Mouse (Mus musculus) ZHBTc4 (cell line): ENCODE measurements at regions not wholly inside any gene's neighbourhood (a gene's known extent, or its start where the extent isn't known, plus 50 kb on each side); places are given as distances from the start of the nearest gene placed in this dataset.

Experiments
- DNase-seq: peaks from one replicate; pipeline ENCODE4 v3.0.0-alpha.2; 2011; ENCODE audit warnings: low read depth, low spot score

GRCm38 (mm10) chr6:84385696-84386095 lies 208.0 kb downstream of the Cyp26b1 start:
- DNase-seq, result no peak

GRCm38 (mm10) chr6:84383718-84384117 lies 210.0 kb downstream of the Cyp26b1 start:
- DNase-seq, result no peak

- DNase-seq, result no peak
These were observed 210.6 kb downstream of the Cyp26b1 start for GRCm38 (mm10) chr6:84383141-84383540.

GRCm38 (mm10) chr6:84381571-84381970 lies 212.1 kb downstream of the Cyp26b1 start:
- no peak for DNase-seq

GRCm38 (mm10) chr6:84376666-84377065 lies 217.0 kb downstream of the Cyp26b1 start:
- DNase-seq, result no peak

- DNase-seq, result peak; percentile 73
These were observed 218.2 kb downstream of the Cyp26b1 start for GRCm38 (mm10) chr6:84375498-84375897.

- no peak for DNase-seq
These were observed 227.3 kb downstream of the Cyp26b1 start for GRCm38 (mm10) chr6:84366365-84366764.

GRCm38 (mm10) chr6:84365914-84366313 lies 227.8 kb downstream of the Cyp26b1 start:
- DNase-seq, result no peak

- DNase-seq, result peak; percentile 58
These were observed 228.7 kb downstream of the Cyp26b1 start for GRCm38 (mm10) chr6:84364964-84365363.

- no peak for DNase-seq
These were observed 231.4 kb downstream of the Cyp26b1 start for GRCm38 (mm10) chr6:84362331-84362730.

GRCm38 (mm10) chr6:84357911-84358310 lies 235.8 kb downstream of the Cyp26b1 start:
- no peak for DNase-seq

GRCm38 (mm10) chr6:84353425-84354220 lies 240.1 kb downstream of the Cyp26b1 start:
- DNase-seq, result no peak

GRCm38 (mm10) chr6:84344936-84345335 lies 248.8 kb downstream of the Cyp26b1 start:
- DNase-seq, result no peak

- DNase-seq, result no peak
These were observed 260.0 kb downstream of the Cyp26b1 start for GRCm38 (mm10) chr6:84333666-84334179.

- DNase-seq, result no peak
These were observed 264.6 kb downstream of the Cyp26b1 start for GRCm38 (mm10) chr6:84329106-84329505.

GRCm38 (mm10) chr6:84328030-84328390 lies 265.7 kb downstream of the Cyp26b1 start:
- DNase-seq, result peak; percentile 42

GRCm38 (mm10) chr6:84327306-84328029 lies 266.2 kb downstream of the Cyp26b1 start:
- no peak for DNase-seq

GRCm38 (mm10) chr6:84325384-84326114 lies 268.2 kb downstream of the Cyp26b1 start:
- no peak for DNase-seq

GRCm38 (mm10) chr6:84324185-84324584 lies 269.5 kb downstream of the Cyp26b1 start:
- DNase-seq, result no peak

GRCm38 (mm10) chr6:84322528-84322927 lies 271.2 kb downstream of the Cyp26b1 start:
- peak; percentile 22 for DNase-seq

GRCm38 (mm10) chr6:84320586-84320985 lies 273.1 kb downstream of the Cyp26b1 start:
- no peak for DNase-seq

GRCm38 (mm10) chr6:84318774-84319173 lies 274.9 kb downstream of the Cyp26b1 start:
- no peak for DNase-seq
